Mouse (Mus musculus) lung, postnatal 0 days (tissue): ENCODE results near the gene Ssbp3.

Source experiments
- CTCF ChIP-seq: IDR thresholded peaks from 2 replicates; pipeline ENCODE4 v1.5.1; 2016; ENCODE audit warnings: antibody characterized with exemption, mild to moderate bottlenecking
- EP300 ChIP-seq: IDR thresholded peaks from 2 replicates; pipeline ENCODE4 v1.6.1; 2016; ENCODE audit warnings: antibody characterized with exemption, mild to moderate bottlenecking, control low read depth

GRCm38 (mm10) chr4:107006229-107006628, 95.7 kb downstream of the Ssbp3 start:
- TF ChIP-seq CTCF (no peak), EP300 (no peak)
